Mouse (Mus musculus): ENCODE results near the gene Pctp. TPM values are rescaled to one million over a fixed set of nuclear protein-coding genes. Genes with fewer than 3 reads are reported as not detected.
A peak's percentile ranks its signal among the peaks of the same experiment; 100 is the strongest.

Pctp gene
- polyA plus RNA-seq (2016; fragmentation: Nextera tagmentation; extraction: Ambion mirVana): 10.9 and 12.3 TPM in 2 replicates

DNA sequence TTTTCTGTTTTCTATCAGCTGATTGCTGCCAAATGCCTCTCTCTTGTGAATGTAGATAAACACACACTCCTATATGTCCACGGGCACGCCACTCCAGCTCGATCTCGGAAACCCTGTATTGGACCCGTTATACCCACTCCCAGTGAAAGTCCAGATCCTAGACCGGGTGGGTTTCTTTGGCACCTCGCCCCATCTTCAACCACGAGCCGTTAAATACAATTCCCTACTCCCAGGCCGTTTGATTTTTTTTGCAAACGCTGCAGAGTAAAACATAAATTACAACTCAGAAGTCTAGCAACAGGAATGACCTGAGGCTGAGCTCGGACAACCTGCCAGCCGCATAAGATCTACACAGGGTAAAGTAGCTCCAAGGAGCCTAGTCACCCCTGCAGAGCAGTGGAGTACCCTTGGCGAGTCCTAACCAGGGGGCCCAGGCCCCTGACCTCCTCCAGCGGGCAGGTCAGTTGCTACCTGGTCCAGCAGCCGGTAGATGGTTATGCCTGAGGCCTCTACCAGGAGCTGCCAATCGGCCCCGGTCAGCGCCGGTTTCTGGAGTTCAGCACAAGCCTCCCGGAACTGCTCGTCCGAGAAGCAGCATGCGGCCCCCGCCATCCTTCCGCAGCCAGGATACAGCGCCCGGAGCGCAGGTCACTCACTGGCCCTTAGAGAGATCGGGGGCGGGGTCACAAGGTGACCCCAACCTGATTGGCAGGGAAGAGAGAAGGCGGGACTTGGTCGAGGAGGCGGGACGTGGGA, at the start of gene Pctp:
Gene Pctp (minus strand): TSS at position 664 of the 756 bp plus-strand sequence.
- Histone ChIP-seq H3K4me2 (peak within 1 kb of the TSS; percentile 72), H3K4me1 (replicated peaks) (peaks cover 11% of the 10 kb centered on the region), H3K27ac (peak within 1 kb of the TSS; percentile 51; the same call in 1 of the 2 replicates), H3K27me3 (no peaks in the 10 kb centered on the region), H3K9me3 (no peaks in the 10 kb centered on the region), H3K9ac (replicated peaks) (peak within 1 kb of the TSS; percentile 67), H3K36me3 (no peaks in the 10 kb centered on the region), H3K4me3 (replicated peaks) (peak within 1 kb of the TSS; percentile 52)
- WGBS: 12% methylated on average over 35 of the region's 35 CpGs
- peak; percentile 92 for ATAC-seq (ENCODE audit: insufficient number of reproducible peaks, insufficient read depth, low FRiP score, low TSS enrichment, low read depth)

- no peak for ATAC-seq (ENCODE audit: insufficient number of reproducible peaks, insufficient read depth, low FRiP score, low TSS enrichment, low read depth)
- Histone ChIP-seq H3K4me3 (replicated peaks) (no peak overlapping the region), H3K4me2 (no peak overlapping the region), H3K9ac (replicated peaks) (no peak overlapping the region), H3K27me3 (no peaks in the 10 kb centered on the region), H3K27ac (no peak overlapping the region), H3K9me3 (no peaks in the 10 kb centered on the region), H3K4me1 (replicated peaks) (peaks cover 24% of the 10 kb centered on the region), H3K36me3 (no peaks in the 10 kb centered on the region)
- WGBS: 94% methylated on average over 7 of the region's 7 CpGs
These were observed 47.3 kb upstream of the Pctp start for GRCm38 (mm10) chr11:90050016-90050415.

DNA sequence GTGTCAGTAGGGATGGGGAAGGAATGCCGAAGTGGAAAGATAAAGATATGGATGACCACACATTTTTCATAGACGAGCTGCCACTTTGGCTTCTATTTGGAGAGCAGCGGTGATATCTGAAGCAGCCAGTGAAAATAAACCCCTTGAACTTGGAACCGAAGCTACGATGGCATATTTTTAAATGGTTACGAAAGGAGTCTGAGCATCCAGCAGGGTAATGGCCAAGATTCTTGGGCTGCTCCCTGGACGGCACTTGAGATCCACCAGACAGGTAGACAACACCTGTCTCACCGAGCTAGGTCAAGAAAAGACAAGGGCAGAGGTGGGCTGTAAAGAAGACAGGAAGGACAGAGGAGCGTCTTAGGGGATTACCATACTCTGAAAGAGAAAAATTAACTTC, 44.6 kb upstream of the Pctp start:
- Histone ChIP-seq H3K9me3 (no peaks in the 10 kb centered on the region), H3K4me1 (replicated peaks) (peaks cover 12% of the 10 kb centered on the region), H3K36me3 (no peaks in the 10 kb centered on the region), H3K4me2 (no peak overlapping the region), H3K27me3 (no peaks in the 10 kb centered on the region), H3K27ac (no peak overlapping the region), H3K4me3 (replicated peaks) (no peak overlapping the region), H3K9ac (replicated peaks) (no peak overlapping the region)
- ATAC-seq (ENCODE audit: insufficient number of reproducible peaks, insufficient read depth, low FRiP score, low TSS enrichment, low read depth): no peak
- WGBS: 83% methylated on average over 9 of the region's 9 CpGs

- Histone ChIP-seq H3K9ac (replicated peaks) (no peak overlapping the region), H3K4me3 (replicated peaks) (no peak overlapping the region), H3K27me3 (no peaks in the 10 kb centered on the region), H3K36me3 (no peaks in the 10 kb centered on the region), H3K9me3 (no peaks in the 10 kb centered on the region), H3K4me2 (no peak overlapping the region), H3K4me1 (replicated peaks) (peaks cover 12% of the 10 kb centered on the region), H3K27ac (no peak overlapping the region)
- WGBS: 25% methylated on average over 7 of the region's 7 CpGs
- no peak for ATAC-seq (ENCODE audit: insufficient number of reproducible peaks, insufficient read depth, low FRiP score, low TSS enrichment, low read depth)
These were observed 43.5 kb upstream of the Pctp start for GRCm38 (mm10) chr11:90046211-90046610.

GRCm38 (mm10) chr11:90044459-90044858, 41.8 kb upstream of the Pctp start:
- Histone ChIP-seq H3K27me3 (no peaks in the 10 kb centered on the region), H3K9me3 (no peaks in the 10 kb centered on the region), H3K4me2 (no peak overlapping the region), H3K4me1 (replicated peaks) (peaks cover 12% of the 10 kb centered on the region), H3K4me3 (replicated peaks) (no peak overlapping the region), H3K9ac (replicated peaks) (no peak overlapping the region), H3K36me3 (no peaks in the 10 kb centered on the region), H3K27ac (no peak overlapping the region)
- ATAC-seq (ENCODE audit: insufficient number of reproducible peaks, insufficient read depth, low FRiP score, low TSS enrichment, low read depth): no peak
- WGBS: 80% methylated on average over 4 of the region's 4 CpGs

- WGBS: 28% methylated on average over 5 of the region's 5 CpGs
- Histone ChIP-seq H3K27me3 (0 out of 2 replicates have a peak, but pooled peaks cover 4% of the 10 kb centered on the region), H3K4me2 (no peak overlapping the region), H3K36me3 (peaks cover 7% of the 10 kb centered on the region), H3K4me1 (replicated peaks) (peaks cover 4% of the 10 kb centered on the region; the same call in 1 of the 2 replicates), H3K27ac (no peak overlapping the region), H3K4me3 (replicated peaks) (no peak overlapping the region), H3K9me3 (no peaks in the 10 kb centered on the region), H3K9ac (replicated peaks) (no peak overlapping the region)
- no peak for ATAC-seq (ENCODE audit: insufficient number of reproducible peaks, insufficient read depth, low FRiP score, low TSS enrichment, low read depth)
These were observed 35.3 kb upstream of the Pctp start for GRCm38 (mm10) chr11:90038022-90038421.

- H3K36me3 ChIP-seq: peaks cover 7% of the 10 kb centered on the region
- no peak overlapping the region for H3K4me3 ChIP-seq (replicated peaks)
- peaks cover 14% of the 10 kb centered on the region for H3K27me3 ChIP-seq
- peaks cover 8% of the 10 kb centered on the region; the same call in 1 of the 2 replicates for H3K4me1 ChIP-seq (replicated peaks)
- WGBS: 89% methylated on average over 4 of the region's 4 CpGs
- no peak overlapping the region for H3K27ac ChIP-seq
- no peaks in the 10 kb centered on the region for H3K9me3 ChIP-seq
- H3K4me2 ChIP-seq: no peak overlapping the region
- no peak overlapping the region for H3K9ac ChIP-seq (replicated peaks)
- no peak for ATAC-seq (ENCODE audit: insufficient number of reproducible peaks, insufficient read depth, low FRiP score, low TSS enrichment, low read depth)
These were observed 33.7 kb upstream of the Pctp start for GRCm38 (mm10) chr11:90036416-90036815.

GRCm38 (mm10) chr11:90035532-90035931, 32.8 kb upstream of the Pctp start:
- Histone ChIP-seq H3K27me3 (peaks cover 18% of the 10 kb centered on the region), H3K9me3 (no peaks in the 10 kb centered on the region), H3K27ac (no peak overlapping the region), H3K4me3 (replicated peaks) (no peak overlapping the region), H3K36me3 (peaks cover 7% of the 10 kb centered on the region), H3K9ac (replicated peaks) (no peak overlapping the region), H3K4me2 (no peak overlapping the region), H3K4me1 (replicated peaks) (peaks cover 13% of the 10 kb centered on the region; the same call in 1 of the 2 replicates)
- WGBS: 90% methylated on average over 14 of the region's 14 CpGs
- ATAC-seq (ENCODE audit: insufficient number of reproducible peaks, insufficient read depth, low FRiP score, low TSS enrichment, low read depth): no peak

- Histone ChIP-seq H3K27ac (no peak overlapping the region), H3K27me3 (peaks cover 20% of the 10 kb centered on the region), H3K4me1 (replicated peaks) (peaks cover 18% of the 10 kb centered on the region), H3K36me3 (peaks cover 7% of the 10 kb centered on the region), H3K4me2 (no peak overlapping the region), H3K4me3 (replicated peaks) (no peak overlapping the region), H3K9ac (replicated peaks) (no peak overlapping the region), H3K9me3 (no peaks in the 10 kb centered on the region)
- 91% methylated on average over 12 of the region's 12 CpGs for WGBS
- ATAC-seq (ENCODE audit: insufficient number of reproducible peaks, insufficient read depth, low FRiP score, low TSS enrichment, low read depth): no peak
These were observed 32.0 kb upstream of the Pctp start for GRCm38 (mm10) chr11:90034646-90035045.

GRCm38 (mm10) chr11:90033442-90033841, 30.7 kb upstream of the Pctp start:
- peaks cover 22% of the 10 kb centered on the region for H3K4me1 ChIP-seq (replicated peaks)
- no peaks in the 10 kb centered on the region for H3K9me3 ChIP-seq
- no peak overlapping the region for H3K27ac ChIP-seq
- H3K9ac ChIP-seq (replicated peaks): no peak overlapping the region
- ATAC-seq (ENCODE audit: insufficient number of reproducible peaks, insufficient read depth, low FRiP score, low TSS enrichment, low read depth): no peak
- H3K4me3 ChIP-seq (replicated peaks): peak overlapping the region; percentile 21
- peaks cover 7% of the 10 kb centered on the region for H3K36me3 ChIP-seq
- H3K27me3 ChIP-seq: peaks cover 22% of the 10 kb centered on the region
- 42% methylated on average over 5 of the region's 5 CpGs for WGBS
- H3K4me2 ChIP-seq: peak overlapping the region; percentile 42

- H3K9ac ChIP-seq (replicated peaks): peak overlapping the region; percentile 24; the same call in 1 of the 2 replicates
- H3K36me3 ChIP-seq: peaks cover 7% of the 10 kb centered on the region
- no peaks in the 10 kb centered on the region for H3K9me3 ChIP-seq
- peak overlapping the region; percentile 42 for H3K4me2 ChIP-seq
- H3K4me1 ChIP-seq (replicated peaks): peaks cover 22% of the 10 kb centered on the region
- H3K27me3 ChIP-seq: peaks cover 22% of the 10 kb centered on the region
- ATAC-seq (ENCODE audit: insufficient number of reproducible peaks, insufficient read depth, low FRiP score, low TSS enrichment, low read depth): no peak
- 6% methylated on average over 8 of the region's 8 CpGs for WGBS
- H3K4me3 ChIP-seq (replicated peaks): peak overlapping the region; percentile 21
- no peak overlapping the region for H3K27ac ChIP-seq
These were observed 30.1 kb upstream of the Pctp start for GRCm38 (mm10) chr11:90032807-90033206.

Measured in limb, embryonic 12.5 days (tissue).